Mouse (Mus musculus) forebrain, embryonic 13.5 days (tissue): ENCODE results near the gene Bsg. TPM values are rescaled to one million over a fixed set of nuclear protein-coding genes. Genes with fewer than 3 reads are reported as not detected.

ENCODE experiments used
- ATAC-seq: fragments of 200-750 bp; cut with Nextera tagmentation; 2 replicates; pipeline ENCODE4 v1.8.0; 2017
- H3K27ac ChIP-seq: fragments of 300-500 bp; sonication (generic); 2 replicates; pipeline ENCODE4 v1.5.1; 2015; ENCODE audit warnings: inconsistent platforms, mild to moderate bottlenecking, moderate library complexity
- H3K27me3 ChIP-seq: fragments of 300-500 bp; sonication (generic); 2 replicates; pipeline ENCODE4 v1.6.1; 2015; ENCODE audit warnings: mild to moderate bottlenecking, inconsistent platforms
- H3K36me3 ChIP-seq: fragments of 300-500 bp; sonication (generic); 2 replicates; pipeline ENCODE4 v1.6.1; 2015; ENCODE audit warnings: mild to moderate bottlenecking, inconsistent platforms; ENCODE audit not compliant: poor library complexity, severe bottlenecking
- H3K4me1 ChIP-seq: fragments of 300-500 bp; sonication (generic); 2 replicates; pipeline ENCODE4 v1.6.1; 2015; ENCODE audit warnings: inconsistent platforms
- H3K4me2 ChIP-seq: fragments of 300-500 bp; sonication (generic); 2 replicates; pipeline ENCODE4 v1.6.1; 2015; ENCODE audit warnings: inconsistent platforms, mild to moderate bottlenecking, moderate library complexity
- H3K4me3 ChIP-seq: fragments of 300-500 bp; sonication (generic); 2 replicates; pipeline ENCODE4 v1.5.1; 2015; ENCODE audit warnings: mild to moderate bottlenecking, inconsistent platforms
- H3K9ac ChIP-seq: fragments of 300-500 bp; sonication (generic); 2 replicates; pipeline ENCODE4 v1.6.1; 2015; ENCODE audit warnings: mild to moderate bottlenecking, inconsistent platforms
- H3K9me3 ChIP-seq: fragments of 300-500 bp; sonication (generic); replicated peaks from 2 replicates; pipeline ENCODE4 v1.6.1; 2016; ENCODE audit warnings: inconsistent platforms
- WGBS: fragments of 180-500 bp; shearing (Covaris S2); methylation state at CpG from one replicate; pipeline ENCODE4 v1.1.7; 2015; 5-methylcytosine and 5-hydroxymethylcytosine counted together
- polyA plus RNA-seq: library from polyadenylated mRNA; unstranded; fragments of >200 nt; fragmentation: Nextera tagmentation; extraction: Ambion mirVana; gene quantifications from 2 replicates; pipeline ENCODE4 v1.2.1, GENCODE M21; 2015

Gene Bsg
- polyA plus RNA-seq, 1 experiment from 2014 or later: 489 TPM

DNA sequence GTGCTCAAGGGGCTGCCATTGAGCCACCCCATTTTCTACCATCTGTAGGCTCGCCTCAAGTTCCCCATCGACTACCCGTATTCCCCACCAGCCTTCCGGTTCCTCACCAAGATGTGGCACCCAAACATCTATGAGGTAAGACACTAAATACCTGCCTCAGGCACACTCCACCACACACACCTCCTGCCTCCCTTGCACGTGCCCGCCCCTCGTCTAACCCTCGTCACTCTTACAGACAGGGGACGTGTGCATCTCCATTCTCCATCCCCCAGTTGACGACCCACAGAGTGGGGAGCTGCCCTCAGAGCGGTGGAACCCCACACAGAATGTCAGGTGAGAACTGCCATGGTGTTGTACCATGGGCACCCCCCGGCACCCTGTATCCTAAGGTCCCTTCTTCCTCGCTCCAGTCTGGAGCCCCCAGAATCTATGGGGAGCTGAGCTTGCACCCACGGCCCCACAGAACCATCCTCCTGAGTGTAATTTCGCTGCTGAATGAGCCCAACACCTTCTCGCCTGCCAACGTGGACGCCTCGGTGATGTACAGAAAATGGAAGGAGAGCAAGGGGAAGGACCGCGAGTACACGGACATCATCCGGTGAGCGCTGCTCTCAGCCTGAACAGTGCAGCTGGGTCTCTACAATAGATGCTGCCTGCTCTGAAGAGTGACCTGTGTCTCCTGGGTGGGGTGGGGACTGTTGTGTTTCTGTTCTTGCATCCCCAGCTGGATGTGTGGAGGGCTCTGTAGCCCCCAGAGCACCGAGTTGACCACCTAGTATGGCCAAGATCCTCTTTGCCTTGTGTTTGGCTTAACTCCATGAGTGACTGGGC, 19.3 kb upstream of the Bsg start:
- H3K4me2 ChIP-seq: no peak overlapping the region
- H3K27me3 ChIP-seq: no peaks in the 10 kb centered on the region
- peaks cover 26% of the 10 kb centered on the region for H3K4me1 ChIP-seq
- H3K4me3 ChIP-seq: no peak overlapping the region
- no peak for ATAC-seq
- 96% methylated on average over 25 of the region's 25 CpGs for WGBS
- no peak overlapping the region for H3K27ac ChIP-seq
- H3K9ac ChIP-seq: no peak overlapping the region
- no peaks in the 10 kb centered on the region for H3K9me3 ChIP-seq
- H3K36me3 ChIP-seq: peaks cover 58% of the 10 kb centered on the region

DNA sequence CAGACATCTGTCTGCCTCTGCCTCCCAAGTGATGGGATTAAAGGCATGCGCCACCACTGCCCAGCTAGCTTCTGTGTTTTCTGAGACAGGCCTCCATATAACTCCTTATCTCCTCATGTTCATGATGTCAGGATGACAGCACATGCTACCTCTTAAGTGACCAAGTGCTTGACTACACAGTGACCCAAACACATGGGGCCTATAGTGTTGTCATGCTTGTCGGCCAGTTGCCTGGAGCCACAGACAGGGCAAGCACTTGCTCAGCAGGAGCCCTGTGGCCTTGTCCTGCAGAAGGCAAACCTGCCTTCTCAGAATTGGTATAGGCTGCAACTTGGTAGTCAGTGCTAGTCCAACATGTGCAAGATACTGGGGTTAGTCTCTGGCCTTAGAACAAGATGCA, 18.1 kb upstream of the Bsg start:
- Histone ChIP-seq H3K27ac (no peak overlapping the region), H3K4me1 (peaks cover 20% of the 10 kb centered on the region), H3K9ac (no peak overlapping the region), H3K4me3 (no peak overlapping the region), H3K36me3 (peaks cover 58% of the 10 kb centered on the region), H3K27me3 (no peaks in the 10 kb centered on the region), H3K4me2 (no peak overlapping the region), H3K9me3 (no peaks in the 10 kb centered on the region)
- ATAC-seq: no peak
- 91% methylated on average over 2 of the region's 2 CpGs for WGBS

DNA sequence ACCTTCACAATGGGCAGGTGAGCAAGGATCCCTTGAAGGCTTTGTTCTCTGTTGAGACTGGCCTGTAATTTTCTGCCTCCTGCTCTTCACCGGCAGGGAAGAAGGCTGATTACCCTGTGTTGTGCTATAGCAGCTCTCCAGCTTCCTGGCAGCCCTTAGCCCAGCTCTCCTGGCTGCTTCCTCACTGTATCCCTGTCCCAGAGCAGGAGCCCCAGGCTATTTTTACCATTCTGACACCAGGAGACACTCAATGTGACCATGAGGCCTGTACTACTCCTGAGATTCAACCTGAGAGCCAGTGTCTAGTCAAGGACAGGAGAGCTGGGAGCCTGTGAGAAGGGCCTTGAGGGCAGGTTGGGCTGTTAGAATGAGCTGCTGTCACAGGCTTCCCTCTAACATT, 17.6 kb upstream of the Bsg start:
- H3K27ac ChIP-seq: no peak overlapping the region
- no peak for ATAC-seq
- peaks cover 58% of the 10 kb centered on the region for H3K36me3 ChIP-seq
- H3K4me3 ChIP-seq: no peak overlapping the region
- no peaks in the 10 kb centered on the region for H3K9me3 ChIP-seq
- no peak overlapping the region for H3K4me2 ChIP-seq
- peaks cover 19% of the 10 kb centered on the region for H3K4me1 ChIP-seq
- no peaks in the 10 kb centered on the region for H3K27me3 ChIP-seq
- WGBS: 100% methylated on average over 1 of the region's 1 CpGs
- H3K9ac ChIP-seq: no peak overlapping the region

DNA sequence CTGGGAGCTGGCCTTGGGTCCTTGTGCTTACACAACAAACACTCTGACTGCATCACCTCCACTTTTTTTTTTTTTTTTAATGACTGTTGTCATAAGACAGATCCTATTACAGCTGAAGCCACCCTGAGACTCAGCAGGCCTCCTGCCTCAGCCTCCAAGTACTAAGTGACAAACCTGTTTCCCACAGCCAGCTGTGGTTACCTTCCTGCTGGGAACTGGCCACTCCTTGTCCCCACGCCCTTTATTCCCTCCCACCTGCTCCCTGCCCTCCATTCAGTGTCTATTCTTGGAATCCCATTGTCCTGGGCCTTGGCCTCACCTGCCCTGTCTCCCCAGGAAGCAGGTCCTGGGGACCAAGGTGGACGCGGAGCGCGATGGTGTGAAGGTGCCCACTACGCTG, 16.8 kb upstream of the Bsg start:
- H3K9ac ChIP-seq: no peak overlapping the region
- peaks cover 5% of the 10 kb centered on the region; the same call in 1 of the 2 replicates for H3K9me3 ChIP-seq
- H3K27me3 ChIP-seq: no peaks in the 10 kb centered on the region
- H3K4me3 ChIP-seq: no peak overlapping the region
- H3K4me2 ChIP-seq: no peak overlapping the region
- WGBS: 97% methylated on average over 6 of the region's 6 CpGs
- H3K36me3 ChIP-seq: peaks cover 58% of the 10 kb centered on the region
- H3K27ac ChIP-seq: no peak overlapping the region
- ATAC-seq: no peak
- peaks cover 19% of the 10 kb centered on the region for H3K4me1 ChIP-seq

DNA sequence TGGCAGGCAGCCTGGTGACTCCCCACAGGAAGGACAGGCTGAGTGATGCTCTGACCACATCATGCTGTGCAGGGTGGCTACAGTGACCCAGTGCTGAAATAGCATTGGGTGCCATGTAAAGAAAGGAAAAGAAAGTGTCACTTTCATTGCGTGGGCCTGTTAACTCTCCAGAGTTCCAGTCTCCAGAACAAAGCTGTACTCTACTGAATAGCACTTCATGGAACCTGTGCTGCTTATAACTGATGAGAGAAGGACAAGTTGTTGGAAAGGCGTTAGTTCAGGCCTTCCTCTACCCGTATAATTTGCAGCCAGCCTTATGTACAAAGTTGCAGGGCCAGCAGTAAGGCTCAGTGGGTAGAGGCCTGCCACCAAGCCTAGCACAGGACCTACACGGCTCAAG, 15.6 kb upstream of the Bsg start, which contains the start of gene Gzmm:
Gene Gzmm, plus strand, starts transcription at position 301 of the 400 bp plus-strand sequence.
- Histone ChIP-seq H3K4me2 (no peak within 1 kb of the TSS), H3K36me3 (peaks cover 58% of the 10 kb centered on the region), H3K27me3 (no peaks in the 10 kb centered on the region), H3K9ac (no peak within 1 kb of the TSS), H3K27ac (no peak within 1 kb of the TSS; the same call in 1 of the 2 replicates), H3K9me3 (peaks cover 6% of the 10 kb centered on the region; the same call in 1 of the 2 replicates), H3K4me1 (peaks cover 7% of the 10 kb centered on the region), H3K4me3 (no peak within 1 kb of the TSS)
- 85% methylated on average over 4 of the region's 4 CpGs for WGBS
- no peak for ATAC-seq

DNA sequence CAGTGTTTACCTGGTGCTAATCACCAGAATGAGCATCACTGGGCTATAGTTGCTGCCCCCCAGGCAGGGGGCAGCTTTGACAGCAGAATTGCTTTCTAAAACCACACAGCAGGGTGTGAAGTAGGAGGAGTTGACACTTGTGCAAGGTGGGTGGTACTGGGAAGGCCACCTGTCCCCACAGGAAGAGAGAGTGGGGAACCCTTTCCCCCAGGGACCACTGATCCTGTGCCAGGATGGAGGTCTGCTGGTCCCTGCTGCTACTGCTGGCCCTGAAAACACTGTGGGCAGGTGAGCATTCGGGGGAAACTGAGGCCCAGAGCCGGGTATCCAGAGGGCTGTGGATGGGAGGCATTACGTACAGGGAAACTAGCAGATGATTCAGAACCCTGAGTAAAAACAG, 15.1 kb upstream of the Bsg start:
- ATAC-seq: no peak
- H3K27me3 ChIP-seq: no peaks in the 10 kb centered on the region
- H3K9me3 ChIP-seq: peaks cover 6% of the 10 kb centered on the region; the same call in 1 of the 2 replicates
- WGBS: 97% methylated on average over 3 of the region's 3 CpGs
- H3K4me3 ChIP-seq: no peak overlapping the region
- H3K9ac ChIP-seq: no peak overlapping the region
- H3K27ac ChIP-seq: no peak overlapping the region
- H3K4me1 ChIP-seq: peaks cover 2% of the 10 kb centered on the region
- H3K4me2 ChIP-seq: no peak overlapping the region
- H3K36me3 ChIP-seq: peaks cover 56% of the 10 kb centered on the region

DNA sequence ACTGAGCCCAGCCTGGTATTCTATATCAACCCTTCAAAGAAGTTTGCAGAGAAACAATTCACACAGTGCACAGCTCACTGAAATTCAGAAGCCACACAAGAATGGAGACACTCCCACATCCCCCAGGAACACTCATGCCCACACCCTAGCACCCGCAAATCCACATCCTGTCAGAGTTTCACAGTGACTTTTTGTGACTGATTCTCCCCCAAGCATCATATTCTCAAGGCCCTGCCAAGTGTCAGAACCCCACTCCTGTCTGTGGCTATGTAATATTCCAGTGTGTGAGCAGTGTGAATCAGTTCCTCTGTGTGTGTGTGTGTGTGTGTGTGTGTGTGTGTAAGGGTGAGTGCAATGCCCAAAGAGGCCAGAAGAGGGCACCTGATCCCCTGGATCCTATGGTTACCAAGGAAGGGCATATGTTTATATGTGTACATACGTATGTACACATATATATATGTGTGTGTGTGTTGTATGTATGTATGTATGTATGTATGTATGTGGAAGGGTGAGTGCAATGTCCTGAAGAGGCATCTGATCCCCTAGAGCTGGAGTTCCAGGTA, 12.2 kb upstream of the Bsg start:
- Histone ChIP-seq H3K4me2 (no peak overlapping the region), H3K36me3 (peaks cover 27% of the 10 kb centered on the region), H3K9me3 (peaks cover 6% of the 10 kb centered on the region; the same call in 1 of the 2 replicates), H3K4me1 (peaks cover 8% of the 10 kb centered on the region; the same call in 1 of the 2 replicates), H3K27me3 (no peaks in the 10 kb centered on the region), H3K9ac (no peak overlapping the region), H3K27ac (no peak overlapping the region), H3K4me3 (no peak overlapping the region)
- no peak for ATAC-seq
- WGBS: 94% methylated on average over 2 of the region's 2 CpGs

DNA sequence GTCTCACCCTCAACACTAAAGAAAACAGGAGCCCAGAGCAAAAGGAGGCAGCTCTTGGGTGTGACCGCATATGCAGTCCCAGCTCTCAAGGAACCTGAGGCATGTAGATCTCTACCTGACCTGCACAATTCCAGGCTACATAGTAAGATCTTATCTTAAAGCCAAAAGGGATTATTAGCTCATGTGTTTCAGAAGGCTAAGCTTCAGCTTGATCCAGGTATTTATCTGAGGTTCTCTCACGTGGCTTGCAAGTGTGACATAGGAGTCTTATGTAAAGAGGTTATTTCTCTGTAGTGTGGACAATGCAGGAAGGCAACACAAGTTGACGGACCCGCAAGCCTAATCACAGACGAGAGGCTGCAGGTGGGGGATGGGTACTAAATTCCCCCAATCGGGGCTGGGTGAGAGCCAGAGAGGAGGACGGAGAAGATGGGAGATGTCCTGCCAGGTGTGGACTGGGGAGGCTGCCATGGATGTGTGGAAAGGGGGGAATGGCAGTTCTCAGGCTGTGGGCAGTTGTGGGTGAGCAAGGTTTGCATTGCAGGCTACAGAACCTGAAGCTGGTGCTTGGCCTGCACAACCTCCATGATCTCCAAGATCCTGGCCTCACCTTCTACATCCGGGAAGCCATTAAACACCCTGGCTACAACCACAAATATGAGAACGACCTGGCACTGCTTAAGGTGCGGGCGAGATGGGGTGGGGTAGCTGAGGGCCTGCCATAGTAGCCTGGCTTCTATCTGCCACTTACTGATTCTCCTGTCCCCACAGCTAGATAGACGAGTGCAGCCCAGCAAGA, 10.5 kb upstream of the Bsg start:
- peaks cover 8% of the 10 kb centered on the region; the same call in 1 of the 2 replicates for H3K4me1 ChIP-seq
- H3K9ac ChIP-seq: no peak overlapping the region
- no peaks in the 10 kb centered on the region for H3K27me3 ChIP-seq
- H3K36me3 ChIP-seq: peaks cover 10% of the 10 kb centered on the region
- H3K4me2 ChIP-seq: no peak overlapping the region
- 75% methylated on average over 12 of the region's 12 CpGs for WGBS
- peaks cover 6% of the 10 kb centered on the region; the same call in 1 of the 2 replicates for H3K9me3 ChIP-seq
- H3K4me3 ChIP-seq: no peak overlapping the region
- no peak for ATAC-seq
- H3K27ac ChIP-seq: no peak overlapping the region

DNA sequence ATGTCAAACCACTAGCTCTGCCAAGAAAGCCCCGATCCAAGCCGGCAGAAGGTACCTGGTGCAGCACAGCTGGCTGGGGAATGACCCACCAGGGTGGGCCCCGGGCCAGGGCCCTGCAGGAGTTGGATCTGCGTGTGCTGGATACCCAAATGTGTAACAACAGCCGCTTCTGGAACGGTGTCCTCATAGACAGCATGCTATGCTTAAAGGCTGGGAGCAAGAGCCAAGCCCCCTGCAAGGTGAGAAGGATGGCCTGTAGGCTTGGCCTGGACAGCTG, 10.0 kb upstream of the Bsg start:
- peaks cover 8% of the 10 kb centered on the region; the same call in 1 of the 2 replicates for H3K4me1 ChIP-seq
- H3K4me3 ChIP-seq: no peak overlapping the region
- H3K9ac ChIP-seq: no peak overlapping the region
- ATAC-seq: no peak
- H3K9me3 ChIP-seq: peaks cover 6% of the 10 kb centered on the region; the same call in 1 of the 2 replicates
- no peaks in the 10 kb centered on the region for H3K27me3 ChIP-seq
- H3K4me2 ChIP-seq: no peak overlapping the region
- peaks cover 5% of the 10 kb centered on the region for H3K36me3 ChIP-seq
- 89% methylated on average over 6 of the region's 6 CpGs for WGBS
- H3K27ac ChIP-seq: no peak overlapping the region

DNA sequence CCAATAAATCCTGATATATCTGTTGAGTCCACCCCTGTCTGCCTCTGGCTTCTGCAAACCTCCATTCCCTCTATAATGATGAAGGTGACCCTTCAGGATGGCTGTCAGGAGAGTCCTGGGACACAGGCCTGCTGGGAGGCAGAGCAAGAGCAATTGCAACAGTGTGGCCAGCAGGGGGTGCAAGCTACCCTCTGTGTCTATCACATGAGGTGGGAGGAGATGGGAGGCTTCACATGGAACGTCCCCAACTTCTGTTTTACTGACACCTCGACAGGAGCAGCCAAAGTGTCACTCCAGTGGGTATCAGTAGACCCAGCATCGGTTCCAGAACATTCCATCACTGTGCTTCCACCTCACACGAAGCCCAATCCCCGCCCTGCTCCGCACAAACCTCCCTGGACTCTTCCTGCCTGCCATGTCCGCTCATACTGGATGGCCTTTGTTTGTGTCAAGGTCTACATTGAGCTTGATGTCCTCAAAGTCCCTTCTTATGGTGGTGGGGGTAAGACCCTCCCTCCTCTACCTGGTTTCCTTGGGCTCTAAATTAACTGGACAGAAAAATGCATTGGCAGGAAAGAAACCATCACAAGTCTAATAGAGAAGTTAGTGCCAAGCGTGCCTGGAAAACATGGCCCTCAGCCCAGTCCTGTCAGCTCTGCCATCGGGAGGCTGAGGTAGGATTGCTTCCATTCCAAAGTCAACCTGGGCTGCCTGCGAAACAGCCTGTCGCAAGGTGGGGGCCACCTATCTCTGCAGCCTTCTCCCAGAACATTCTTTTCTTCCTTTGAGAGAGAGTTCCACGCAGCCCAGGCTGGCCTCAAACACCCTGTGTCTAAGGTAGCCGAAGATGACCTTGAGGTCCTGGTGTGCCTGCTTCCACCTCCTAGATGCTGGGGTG, 8.8 kb upstream of the Bsg start:
- H3K9ac ChIP-seq: no peak overlapping the region; the same call in 1 of the 2 replicates
- peak; percentile 59; the same call in 1 of the 2 replicates for ATAC-seq
- no peak overlapping the region; the same call in 1 of the 2 replicates for H3K4me2 ChIP-seq
- H3K36me3 ChIP-seq: no peaks in the 10 kb centered on the region
- 69% methylated on average over 13 of the region's 13 CpGs for WGBS
- no peak overlapping the region for H3K27ac ChIP-seq
- H3K4me1 ChIP-seq: peaks cover 8% of the 10 kb centered on the region; the same call in 1 of the 2 replicates
- no peaks in the 10 kb centered on the region for H3K27me3 ChIP-seq
- peaks cover 6% of the 10 kb centered on the region; the same call in 1 of the 2 replicates for H3K9me3 ChIP-seq
- H3K4me3 ChIP-seq: no peak overlapping the region

DNA sequence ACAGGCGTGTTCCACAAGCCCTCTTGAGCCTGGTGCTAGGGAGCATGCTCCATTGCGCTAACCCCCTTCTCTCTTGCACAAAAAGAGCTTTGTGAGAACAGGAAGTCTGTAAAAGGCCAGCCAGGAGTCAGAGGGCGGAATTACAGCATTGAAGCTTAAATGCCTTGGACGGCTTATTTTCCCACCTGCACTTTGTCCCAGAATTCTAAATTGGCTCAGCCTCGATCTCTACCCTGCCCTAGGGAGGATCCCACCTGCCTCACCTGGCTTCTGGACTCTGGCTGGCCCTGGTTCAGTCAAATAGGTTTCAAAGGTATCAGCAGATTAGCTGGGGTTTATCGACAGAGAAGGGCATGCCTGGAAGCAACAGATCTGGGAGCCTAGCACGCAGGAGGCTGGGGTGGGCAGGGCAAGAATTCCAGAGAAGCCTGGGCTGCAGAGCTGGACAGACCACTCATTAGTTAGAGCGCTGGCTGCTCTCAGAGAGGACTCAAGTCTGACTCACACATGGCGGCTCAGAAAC, 8.1 kb upstream of the Bsg start:
- no peak for ATAC-seq
- Histone ChIP-seq H3K27ac (no peak overlapping the region), H3K9me3 (peaks cover 6% of the 10 kb centered on the region; the same call in 1 of the 2 replicates), H3K4me1 (peaks cover 8% of the 10 kb centered on the region; the same call in 1 of the 2 replicates), H3K4me3 (no peak overlapping the region), H3K36me3 (no peaks in the 10 kb centered on the region), H3K9ac (no peak overlapping the region; the same call in 1 of the 2 replicates), H3K27me3 (no peaks in the 10 kb centered on the region), H3K4me2 (no peak overlapping the region)
- 68% methylated on average over 9 of the region's 9 CpGs for WGBS
